Mouse (Mus musculus) G1E (cell line): Measurements from ENCODE around the gene 4931409K22Rik. TPM values are rescaled to one million over a fixed set of nuclear protein-coding genes. Genes with fewer than 3 reads are reported as not detected.
"Not testable (repeated sequence)": the region's sequence is repeated elsewhere in the genome, so short reads cannot be mapped to it uniquely, and the experiment has no call there.

Source experiments
- ATAC-seq: 2 replicates; pipeline ENCODE4 v1.8.0; 2016; ENCODE audit warnings: mild to moderate bottlenecking; ENCODE audit not compliant: insufficient number of reproducible peaks, poor library complexity, low FRiP score, severe bottlenecking; ENCODE audit errors: extremely low read depth
- DNase-seq: peaks from one replicate; pipeline ENCODE4 v3.0.0; 2012; ENCODE audit warnings: low spot score
- H3K27me3 ChIP-seq: 2 replicates; pipeline ENCODE4 v1.6.1; 2012; ENCODE audit warnings: mild to moderate bottlenecking, low read length, inconsistent platforms; ENCODE audit not compliant: insufficient read depth
- H3K36me3 ChIP-seq: replicated peaks from 2 replicates; pipeline ENCODE3; 2012; ENCODE audit warnings: mild to moderate bottlenecking, inconsistent platforms
- H3K4me1 ChIP-seq: 2 replicates; pipeline ENCODE4 v1.6.1; 2012; ENCODE audit warnings: low read depth, low read length, inconsistent platforms, mixed read lengths; ENCODE audit not compliant: insufficient read depth
- H3K4me3 ChIP-seq: 2 replicates; pipeline ENCODE4 v1.5.1; 2012; ENCODE audit warnings: low read depth, mild to moderate bottlenecking, inconsistent platforms, low read length, moderate library complexity, mixed read lengths
- H3K9me3 ChIP-seq: replicated peaks from 2 replicates; pipeline ENCODE4 v1.6.1; 2012; ENCODE audit warnings: inconsistent platforms
- CTCF ChIP-seq: IDR thresholded peaks from 2 replicates; pipeline ENCODE4 v1.5.1; 2012; ENCODE audit warnings: low read depth, low read length, inconsistent platforms, mixed read lengths
- GATA1 ChIP-seq: IDR thresholded peaks from 2 replicates; pipeline ENCODE4 v1.6.1; 2012; ENCODE audit warnings: borderline replicate concordance, low read length, inconsistent platforms, mixed read lengths
- GATA2 ChIP-seq: IDR thresholded peaks from 2 replicates; pipeline ENCODE4 v1.6.1; 2012; ENCODE audit warnings: low read depth, low read length, inconsistent platforms, borderline replicate concordance
- POLR2AphosphoS5 ChIP-seq: IDR thresholded peaks from 2 replicates; pipeline ENCODE4 v1.6.1; 2012; ENCODE audit warnings: low read depth, low read length, inconsistent platforms; ENCODE audit not compliant: insufficient replicate concordance
- TAL1 ChIP-seq: conservative IDR thresholded peaks from 2 replicates; pipeline ENCODE4 v1.6.1; 2012; ENCODE audit warnings: low read depth, low read length, inconsistent platforms, mixed read lengths
- polyA plus RNA-seq: library from polyadenylated mRNA; stranded (reverse); fragments of >175 nt; gene quantifications from 2 replicates; pipeline ENCODE4 v1.2.3, GENCODE M21; 2012
- total RNA-seq, 2 experiments: library from RNA; stranded (forward) in 1 of 2; stranded (reverse) in 1 of 2; fragments of 200-1000 nt in 1 of 2; fragments of >200 nt in 1 of 2; fragmentation: Nextera tagmentation in 1 of 2; gene quantifications; 2 replicates each; pipeline ENCODE4 v1.2.3; 2014 to 2017

The 4931409K22Rik gene
- total and polyA plus RNA-seq, 3 experiments, result not detected

GRCm38 (mm10) chr5:24577183-24577929 lies 20.7 kb upstream of the 4931409K22Rik start, which contains the start of gene Abcf2:
Gene Abcf2, minus strand, starts transcription at chr5:24577467.
- Histone ChIP-seq H3K4me3 (peak within 1 kb of the TSS; percentile 88), H3K27me3 (no peaks in the 10 kb centered on the region), H3K9me3 (no peaks in the 10 kb centered on the region), H3K36me3 (peaks cover 39% of the 10 kb centered on the region), H3K4me1 (peaks cover 53% of the 10 kb centered on the region)
- DNase-seq (peak; percentile 98), ATAC-seq (peak; percentile 91)
- TF ChIP-seq GATA2, result no peak
- TF ChIP-seq POLR2AphosphoS5, result 0 out of 2 replicates have a peak, but pooled peaks have one; percentile 23

- Histone ChIP-seq H3K36me3 (peaks cover 45% of the 10 kb centered on the region), H3K9me3 (no peaks in the 10 kb centered on the region), H3K4me3 (peak overlapping the region; percentile 88), H3K4me1 (peaks cover 57% of the 10 kb centered on the region), H3K27me3 (no peaks in the 10 kb centered on the region)
- DNase-seq, result peak; percentile 65
- TF ChIP-seq CTCF (no peak), POLR2AphosphoS5 (no peak)
- no peak for ATAC-seq
These were observed 20.2 kb upstream of the 4931409K22Rik start for GRCm38 (mm10) chr5:24576801-24577182.

GRCm38 (mm10) chr5:24575948-24576347 lies 19.3 kb upstream of the 4931409K22Rik start:
- Histone ChIP-seq H3K27me3 (no peaks in the 10 kb centered on the region), H3K4me3 (peak overlapping the region; percentile 88; the same call in 1 of the 2 replicates), H3K36me3 (peaks cover 53% of the 10 kb centered on the region), H3K9me3 (no peaks in the 10 kb centered on the region), H3K4me1 (peaks cover 59% of the 10 kb centered on the region)
- TF ChIP-seq TAL1, result no peak
- no peak for TF ChIP-seq GATA2
- TF ChIP-seq POLR2AphosphoS5, result no peak
- no peak for TF ChIP-seq CTCF
- no peak for TF ChIP-seq GATA1
- ATAC-seq (no peak), DNase-seq (no peak)

- ATAC-seq, H3K9me3 ChIP-seq, H3K4me3 ChIP-seq, H3K4me1 ChIP-seq, H3K36me3 ChIP-seq, DNase-seq: not testable (repeated sequence)
- peaks cover 46% of the 10 kb centered on the region for H3K27me3 ChIP-seq
These were observed 1.3 kb downstream of the 4931409K22Rik start for GRCm38 (mm10) chr5:24555335-24555734.

- Histone ChIP-seq H3K4me1 (no peaks in the 10 kb centered on the region), H3K4me3 (no peak overlapping the region), H3K36me3 (no peaks in the 10 kb centered on the region), H3K27me3 (peaks cover 52% of the 10 kb centered on the region), H3K9me3 (no peaks in the 10 kb centered on the region)
- DNase-seq, result no peak
- ATAC-seq, result no peak
- TF ChIP-seq GATA2 (no peak), GATA1 (no peak), CTCF (no peak), TAL1 (no peak), POLR2AphosphoS5 (no peak)
These were observed 2.9 kb downstream of the 4931409K22Rik start for GRCm38 (mm10) chr5:24553621-24554244.

GRCm38 (mm10) chr5:24551317-24551688 lies 5.3 kb downstream of the 4931409K22Rik start:
- Histone ChIP-seq H3K27me3 (peaks cover 53% of the 10 kb centered on the region), H3K9me3 (no peaks in the 10 kb centered on the region), H3K36me3 (no peaks in the 10 kb centered on the region), H3K4me3 (no peak overlapping the region), H3K4me1 (no peaks in the 10 kb centered on the region)
- TF ChIP-seq GATA2, result no peak
- ATAC-seq (no peak), DNase-seq (no peak)

- Histone ChIP-seq H3K27me3 (peaks cover 55% of the 10 kb centered on the region), H3K36me3 (no peaks in the 10 kb centered on the region), H3K4me3 (no peak overlapping the region), H3K4me1 (no peaks in the 10 kb centered on the region), H3K9me3 (no peaks in the 10 kb centered on the region)
- no peak for TF ChIP-seq GATA1
- no peak for TF ChIP-seq CTCF
- TF ChIP-seq GATA2, result no peak
- no peak for TF ChIP-seq TAL1
- TF ChIP-seq POLR2AphosphoS5, result no peak
- DNase-seq (no peak), ATAC-seq (no peak)
These were observed 5.9 kb downstream of the 4931409K22Rik start for GRCm38 (mm10) chr5:24550598-24551316.
